Mouse (Mus musculus) erythroid progenitor cell, adult 5-6 weeks (primary cell): ENCODE results near the gene Tm6sf1. TPM values are rescaled to one million over a fixed set of nuclear protein-coding genes. Genes with fewer than 3 reads are reported as not detected.

ENCODE experiments used
- ATAC-seq: replicated peaks from 2 replicates; pipeline ENCODE4 v1.8.0; 2016; ENCODE audit warnings: moderate number of reproducible peaks, mild to moderate bottlenecking, moderate TSS enrichment, inconsistent platforms; ENCODE audit not compliant: poor library complexity, low FRiP score, severe bottlenecking
- total RNA-seq, 2 experiments: library from RNA; stranded (forward) in 1 of 2; stranded (reverse) in 1 of 2; fragments of 150-400 nt in 1 of 2; fragments of 186-747, 209-891 nt in 1 of 2; gene quantifications; 2 replicates each; pipeline versions ENCODE4 v1.2.3 to v1.2.4; 2015 to 2017; ENCODE audit warnings: low replicate concordance in 2 of 2

Tm6sf1 gene
- total RNA-seq, 2 experiments from 2014 or later: 22.5 to 51.1 TPM

DNA sequence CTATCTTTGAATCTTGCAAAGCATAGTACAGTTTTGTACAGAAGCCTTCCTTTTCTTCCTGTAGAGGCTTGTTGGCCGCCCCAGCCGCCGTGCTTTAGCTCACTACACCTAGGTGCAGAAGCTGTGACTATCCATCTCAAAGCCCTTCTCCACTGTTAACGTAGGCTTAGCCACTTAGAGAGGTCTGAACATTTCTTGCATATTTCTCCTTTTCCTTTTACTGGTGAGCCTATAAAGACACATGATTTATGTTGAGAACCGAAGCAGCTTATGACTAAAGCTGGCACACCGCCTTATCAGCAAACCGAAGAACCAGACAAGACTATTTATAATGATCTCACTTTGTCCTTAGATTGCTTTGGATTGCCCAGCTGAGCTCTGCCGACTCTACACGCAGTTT lies 16.6 kb downstream of the Tm6sf1 start:
- no peak for ATAC-seq

DNA sequence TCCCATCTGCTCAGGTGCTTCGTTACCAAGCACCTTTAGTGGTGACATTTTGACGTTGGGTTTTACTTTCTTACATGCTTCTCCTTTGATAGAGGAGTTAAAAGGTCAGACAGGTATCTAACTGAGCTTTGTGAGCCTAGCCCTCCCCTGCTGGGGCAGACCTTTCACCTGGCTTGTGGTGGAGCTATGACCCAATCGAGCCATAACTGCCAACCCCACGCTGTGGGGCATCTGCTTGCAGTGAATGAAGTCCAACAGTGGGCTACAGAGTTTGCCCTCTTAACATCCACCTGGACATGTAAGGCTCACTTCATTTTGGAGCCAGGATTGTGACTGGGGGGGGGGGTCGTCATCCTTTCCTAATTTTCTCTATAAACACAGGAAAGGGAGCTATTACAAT lies 21.5 kb downstream of the Tm6sf1 start:
- no peak for ATAC-seq

DNA sequence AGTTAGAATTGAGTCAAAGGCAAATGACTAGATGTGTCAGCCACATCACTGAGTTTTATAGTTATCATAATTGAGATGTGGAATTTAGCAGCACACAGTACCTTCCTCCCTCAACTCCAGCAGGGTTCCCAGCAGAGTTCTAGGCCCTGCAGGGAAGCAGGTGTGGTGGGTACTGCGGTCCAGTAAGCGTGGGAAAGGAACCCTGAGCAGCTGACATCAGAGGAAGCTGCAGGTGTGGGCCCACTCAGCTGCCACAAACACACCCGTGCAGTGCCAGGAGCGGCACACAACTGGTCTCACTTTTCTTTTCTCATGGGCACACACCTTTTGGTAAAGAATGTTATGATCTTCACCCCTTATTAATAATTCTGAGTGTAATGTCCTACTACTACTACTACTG lies 22.0 kb downstream of the Tm6sf1 start:
- ATAC-seq: no peak

DNA sequence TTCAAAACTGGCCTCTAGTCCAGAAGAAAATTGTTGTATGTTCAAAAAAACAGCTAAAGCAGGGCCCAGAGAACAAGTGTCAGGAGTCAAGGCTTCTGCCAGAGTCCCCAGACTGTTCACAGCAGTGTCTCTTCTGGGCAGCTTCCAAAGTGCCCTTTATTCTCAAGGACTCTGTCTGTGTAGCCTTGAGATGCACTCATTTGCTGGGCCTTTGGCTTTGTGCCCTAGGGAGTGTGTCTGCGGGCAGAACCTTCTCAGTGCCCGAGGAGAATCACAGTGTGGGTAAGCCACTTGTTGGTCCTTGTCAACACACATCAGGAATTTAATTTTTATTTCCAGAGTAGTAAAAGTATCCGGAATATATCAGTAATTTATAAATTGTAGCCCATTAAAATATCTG lies 22.8 kb downstream of the Tm6sf1 start:
- ATAC-seq: no peak

DNA sequence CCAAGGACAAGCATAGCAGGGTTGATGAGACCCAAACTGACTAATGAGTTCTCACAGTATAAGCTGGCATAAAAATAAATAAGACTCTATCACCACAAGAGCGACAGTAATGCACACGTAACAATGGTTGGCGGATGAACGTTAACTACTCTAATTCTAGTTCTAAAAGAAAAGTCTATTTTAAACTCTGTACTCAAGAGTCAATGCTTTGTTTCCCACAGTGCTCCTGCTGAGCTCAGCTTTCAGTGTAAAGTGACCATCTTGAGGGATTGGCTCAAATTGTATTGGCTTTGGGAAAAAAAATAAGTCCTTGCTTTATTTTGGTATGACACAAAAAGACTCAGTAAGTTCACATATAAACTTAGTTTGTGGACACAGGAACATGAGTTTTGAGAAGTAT lies 26.3 kb downstream of the Tm6sf1 start:
- ATAC-seq: no peak

DNA sequence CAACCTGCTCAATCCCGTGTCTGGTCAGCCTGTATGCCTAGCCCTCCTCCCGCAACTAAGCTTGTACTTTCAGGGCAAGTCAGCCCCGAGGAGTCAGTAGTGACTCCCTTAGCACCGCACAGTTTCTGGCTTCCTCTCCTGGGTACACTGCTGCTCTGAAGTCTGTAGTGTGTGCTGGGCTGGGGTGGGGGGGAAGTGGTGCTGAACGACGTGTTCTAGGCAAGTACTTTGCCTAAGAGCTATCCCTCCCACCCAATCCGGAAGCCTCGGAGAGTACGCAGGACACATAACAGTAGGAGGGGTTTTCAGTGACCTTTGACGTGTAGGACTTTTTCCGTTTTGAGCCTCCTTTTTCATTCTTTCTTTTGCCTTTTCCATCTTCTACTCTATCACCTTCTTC lies 40.6 kb downstream of the Tm6sf1 start:
- ATAC-seq: no peak

DNA sequence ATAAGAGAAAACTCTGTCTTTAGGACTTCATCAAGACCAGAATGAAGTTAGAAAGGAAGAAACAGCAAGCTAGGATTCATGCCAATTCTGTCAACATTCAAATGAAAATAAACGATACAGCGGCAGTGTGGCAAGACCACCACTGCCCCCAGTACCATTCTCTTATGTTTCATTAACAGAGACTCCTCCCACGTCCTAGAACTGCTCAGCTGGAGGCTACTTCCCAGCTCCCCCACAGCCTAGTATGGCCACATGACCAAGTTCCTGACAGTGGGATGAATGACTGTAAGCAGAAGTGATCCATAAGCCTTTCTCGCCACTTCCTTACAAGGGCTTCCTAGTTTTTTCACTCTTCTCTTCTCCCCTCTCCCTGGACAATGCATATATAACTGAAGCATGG lies 45.3 kb downstream of the Tm6sf1 start:
- no peak for ATAC-seq

DNA sequence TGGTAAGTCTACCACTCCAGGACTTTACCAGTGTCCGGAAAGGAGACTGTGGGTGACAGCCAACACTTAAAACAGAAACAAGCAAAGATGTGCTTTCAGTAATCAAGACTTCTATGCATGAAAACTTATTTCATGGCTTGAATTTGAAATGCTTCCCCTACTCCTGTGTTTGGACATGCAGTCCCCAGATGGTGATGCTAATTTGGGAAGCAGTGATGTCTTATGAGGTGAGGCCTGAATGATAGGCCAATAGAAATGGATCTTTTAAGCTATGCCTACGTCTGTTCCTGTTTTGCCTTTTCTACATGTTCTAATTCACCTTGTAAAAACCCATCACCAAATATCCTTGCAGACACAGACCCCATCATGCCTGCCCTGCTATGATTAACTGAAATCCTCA lies 46.1 kb downstream of the Tm6sf1 start:
- no peak for ATAC-seq

DNA sequence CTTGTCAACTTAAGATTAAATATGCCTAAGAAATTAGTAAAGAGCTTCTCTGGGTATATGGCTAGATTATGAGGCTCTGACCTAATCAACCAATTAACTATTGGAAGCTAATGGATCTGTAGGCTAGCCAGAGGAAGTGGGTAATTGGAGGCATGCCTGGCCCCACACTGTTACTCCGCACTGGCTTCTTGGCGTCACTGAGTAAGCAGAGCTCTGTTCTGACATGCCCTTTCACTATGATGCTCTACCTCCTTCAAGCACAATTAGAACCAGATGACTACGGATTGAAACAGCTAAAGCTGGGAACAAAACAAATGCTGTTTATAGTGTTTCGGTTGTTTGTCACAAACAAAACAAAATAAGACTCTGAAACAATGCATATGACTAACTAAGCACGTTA lies 59.5 kb downstream of the Tm6sf1 start:
- ATAC-seq: no peak

DNA sequence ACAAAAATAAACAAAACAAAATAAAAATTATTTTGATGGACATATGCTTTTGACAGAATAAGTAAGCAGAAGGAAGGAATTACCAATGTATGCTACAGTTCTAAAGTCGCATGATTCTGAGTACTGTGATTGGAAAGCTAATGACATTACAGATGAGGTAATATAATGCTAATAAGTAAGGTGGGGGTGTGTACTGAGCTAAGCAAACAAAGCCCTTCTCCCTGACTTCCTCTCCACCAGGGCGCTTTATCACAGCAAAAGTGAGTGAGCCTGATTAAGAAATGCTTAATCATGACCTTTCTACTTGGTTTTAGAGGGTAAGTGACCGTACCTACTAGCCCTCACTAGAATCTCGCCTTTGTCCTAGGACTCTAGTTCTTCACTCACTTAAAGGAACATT lies 61.5 kb downstream of the Tm6sf1 start:
- no peak for ATAC-seq

DNA sequence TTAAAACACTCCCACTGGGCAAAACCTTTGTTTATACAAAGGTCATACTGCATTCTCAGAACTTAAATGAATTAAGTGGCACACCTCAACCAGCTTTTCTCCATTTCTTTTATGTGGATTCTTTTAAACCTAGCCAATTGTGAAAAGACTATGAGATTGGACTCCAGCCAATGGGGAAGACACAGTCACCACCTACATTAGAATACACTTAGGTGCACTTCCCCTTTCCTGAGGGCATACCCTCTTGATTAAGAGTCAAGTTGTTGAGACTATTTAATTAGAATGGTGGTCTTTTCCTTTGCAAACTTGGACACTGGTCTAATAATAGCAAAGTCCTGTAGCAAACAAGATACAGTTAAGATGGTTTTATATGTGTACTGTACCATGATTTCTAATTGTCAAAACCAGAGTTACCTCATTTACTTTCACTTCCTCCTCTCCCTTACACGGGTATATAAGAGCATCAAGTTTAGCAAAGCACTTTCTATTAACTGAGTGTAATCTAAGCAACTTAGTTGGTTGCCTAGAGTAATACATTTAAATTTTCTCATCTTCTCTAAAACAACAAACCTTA lies 62.7 kb downstream of the Tm6sf1 start:
- ATAC-seq: no peak

DNA sequence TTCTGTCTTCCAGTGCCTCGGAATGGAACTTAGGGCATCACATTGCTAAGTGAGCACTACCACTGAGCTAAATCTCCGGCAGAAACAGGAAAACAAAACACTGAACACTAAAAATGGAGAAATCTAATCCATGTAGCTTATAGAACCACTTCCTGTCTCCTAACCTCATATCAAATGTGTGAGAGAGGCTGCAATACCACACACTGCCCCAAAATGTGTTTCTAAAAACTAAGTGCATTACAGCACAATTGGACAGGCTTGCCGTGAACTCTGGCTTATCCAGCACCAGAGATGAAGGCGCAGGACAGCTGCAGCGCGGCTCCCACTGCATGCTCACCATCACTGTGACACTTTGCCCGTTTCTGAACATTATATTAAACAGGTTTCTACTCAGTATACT lies 70.2 kb downstream of the Tm6sf1 start:
- no peak for ATAC-seq

DNA sequence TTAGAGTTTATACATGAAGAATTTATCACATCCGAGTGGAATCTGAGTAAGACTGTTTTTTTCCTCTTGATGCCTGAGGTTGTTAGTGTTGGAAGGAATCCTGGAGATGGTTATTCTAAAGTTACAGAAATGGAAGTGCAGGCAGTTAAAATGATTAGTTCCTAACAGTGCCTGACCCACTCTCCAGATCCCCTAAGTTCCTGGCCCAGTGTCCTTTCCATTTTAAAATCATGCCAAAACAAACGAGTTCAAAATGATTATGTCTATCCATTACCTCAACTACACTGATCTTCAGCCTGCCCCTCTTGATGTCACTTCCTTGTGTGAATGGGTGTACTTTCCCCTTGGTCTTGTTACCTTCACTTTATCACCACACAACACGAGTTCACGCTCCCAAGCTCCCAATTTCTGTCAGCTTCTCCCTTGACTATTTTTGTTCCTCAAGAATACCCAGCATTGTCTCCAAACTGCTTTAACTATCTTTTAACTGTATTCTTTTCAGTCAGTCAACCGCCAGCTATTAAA lies 73.8 kb downstream of the Tm6sf1 start:
- ATAC-seq: no peak

DNA sequence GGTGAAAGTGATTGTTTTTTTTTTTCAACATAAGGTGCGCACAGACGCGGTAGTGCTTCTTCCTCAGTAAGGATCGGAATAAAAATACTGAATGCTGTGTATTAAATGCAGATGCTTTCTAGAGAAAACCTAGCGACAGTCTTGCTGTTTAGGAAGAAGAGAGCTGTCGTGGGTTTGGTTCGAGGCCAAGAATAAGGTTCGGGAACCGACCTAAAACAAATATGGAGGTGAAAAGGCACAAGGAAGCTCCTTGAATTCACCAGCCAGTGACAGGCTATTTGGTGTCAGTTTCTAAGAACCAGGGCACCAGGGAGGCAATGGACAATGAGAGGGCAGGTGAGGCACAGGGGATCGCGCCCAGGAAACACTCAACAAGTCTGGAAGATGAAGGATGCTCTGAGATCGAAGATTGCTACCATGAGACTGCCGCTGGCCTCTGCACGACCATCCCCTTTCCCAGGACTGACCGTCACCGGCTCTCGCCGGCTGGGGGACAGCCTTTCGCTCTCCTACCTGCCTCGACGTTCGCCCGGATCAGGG lies 74.3 kb downstream of the Tm6sf1 start:
- no peak for ATAC-seq

DNA sequence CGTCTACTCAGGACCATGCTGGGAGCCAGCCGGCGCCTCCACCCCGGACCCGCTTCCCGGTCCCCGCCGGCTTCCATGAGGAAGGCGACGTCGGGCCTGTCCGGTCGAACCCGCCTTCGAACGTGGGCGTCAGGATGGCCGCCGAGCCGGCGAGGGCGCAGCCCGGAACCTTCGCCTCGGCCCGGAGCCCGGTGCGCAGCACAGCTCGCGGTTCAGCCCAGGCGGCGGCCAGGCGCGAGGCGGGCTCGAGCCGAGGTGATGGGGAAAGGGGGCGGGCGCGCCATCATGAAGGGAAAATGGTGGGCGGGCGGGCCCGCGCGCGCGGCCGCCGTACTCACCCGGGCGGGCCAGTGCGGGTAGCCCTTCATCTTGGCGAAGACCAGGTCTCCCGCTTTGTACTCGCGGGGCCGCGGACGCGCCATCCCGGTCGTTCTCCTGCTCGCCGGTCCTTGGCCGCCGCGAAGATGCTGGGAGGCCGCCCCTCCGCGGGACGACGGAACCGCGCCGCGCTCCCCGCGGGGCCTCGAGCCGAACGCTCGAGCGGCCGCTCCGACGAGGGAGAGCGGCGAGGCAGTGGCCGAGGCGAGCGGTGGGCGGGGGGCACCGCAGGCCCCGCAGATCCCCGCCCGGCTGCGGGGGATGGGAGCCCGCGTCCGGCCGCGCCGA lies 74.9 kb downstream of the Tm6sf1 start:
- ATAC-seq: no peak

Other genes starting within 250 kb of the Tm6sf1 start
- 4.6 TPM in 1 of 2 replicates, not detected in the other for gene Homer2, start 151.5 kb upstream of the Tm6sf1 start, total RNA-seq (2015; ENCODE audit: low replicate concordance)
- 1.1 and 1.5 TPM in 2 replicates for gene Homer2, start 151.5 kb upstream of the Tm6sf1 start, total RNA-seq (2017; ENCODE audit: low replicate concordance)
- gene Ramac, start 96.1 kb upstream of the Tm6sf1 start, total RNA-seq (2015; ENCODE audit: low replicate concordance): 18.4 and 39.3 TPM in 2 replicates
- 17.5 and 44.7 TPM in 2 replicates for gene Ramac, start 96.1 kb upstream of the Tm6sf1 start, total RNA-seq (2017; ENCODE audit: low replicate concordance)
- 5.0 TPM in 1 of 2 replicates, not detected in the other for gene 3110040N11Rik, start 69.5 kb upstream of the Tm6sf1 start, total RNA-seq (2015; ENCODE audit: low replicate concordance)
- gene 3110040N11Rik, start 69.5 kb upstream of the Tm6sf1 start, total RNA-seq (2017; ENCODE audit: low replicate concordance): 3.9 and 19.0 TPM in 2 replicates
- gene Btbd1, start 29.6 kb upstream of the Tm6sf1 start, total RNA-seq (2015; ENCODE audit: low replicate concordance): 20.2 and 56.2 TPM in 2 replicates
- 34.7 and 59.2 TPM in 2 replicates for gene Btbd1, start 29.6 kb upstream of the Tm6sf1 start, total RNA-seq (2017; ENCODE audit: low replicate concordance)
- gene Gm10160, start 3.2 kb upstream of the Tm6sf1 start, total RNA-seq (2015; ENCODE audit: low replicate concordance): not detected in 2 replicates
- gene Gm10160, start 3.2 kb upstream of the Tm6sf1 start, total RNA-seq (2017; ENCODE audit: low replicate concordance): not detected in 2 replicates
- gene Hdgfl3, start 75.5 kb downstream of the Tm6sf1 start, total RNA-seq (2015; ENCODE audit: low replicate concordance): 1.3 TPM in 1 of 2 replicates, not detected in the other
- 0.26 TPM in 1 of 2 replicates, not detected in the other for gene Hdgfl3, start 75.5 kb downstream of the Tm6sf1 start, total RNA-seq (2017; ENCODE audit: low replicate concordance)
- gene Bnc1, start 133.3 kb downstream of the Tm6sf1 start, total RNA-seq (2015; ENCODE audit: low replicate concordance): not detected in 2 replicates
- gene Bnc1, start 133.3 kb downstream of the Tm6sf1 start, total RNA-seq (2017; ENCODE audit: low replicate concordance): not detected in 2 replicates